Mouse (Mus musculus): ENCODE measurements around the gene Nmt1. TPM values are rescaled to one million over a fixed set of nuclear protein-coding genes. Genes with fewer than 3 reads are reported as not detected.
A peak's percentile ranks its signal among the peaks of the same experiment; 100 is the strongest.

Nmt1 gene
- total RNA-seq, 2 experiments from 2014 or later: 57.6 to 62.7 TPM

DNA sequence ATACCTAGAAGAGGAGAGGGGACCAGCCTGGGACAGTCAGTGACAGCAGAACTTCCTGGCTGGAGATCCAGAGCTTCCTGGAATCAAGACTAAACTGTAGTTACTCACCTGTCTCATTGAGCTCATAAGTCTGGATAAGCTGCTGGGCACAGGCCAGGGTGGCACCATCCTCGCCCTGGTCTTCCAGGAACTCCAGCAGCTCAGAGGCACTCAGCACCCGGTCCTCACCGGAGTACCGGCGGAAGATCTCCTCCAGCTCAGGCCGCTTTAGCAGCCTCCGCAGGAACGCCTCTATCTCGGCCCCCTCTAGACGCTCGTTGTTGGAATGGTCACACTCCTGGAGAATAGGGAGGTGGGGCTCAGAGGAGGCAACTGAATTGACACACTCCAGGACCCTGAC, 50.1 kb downstream of the Nmt1 start:
- no peak for DNase-seq

DNA sequence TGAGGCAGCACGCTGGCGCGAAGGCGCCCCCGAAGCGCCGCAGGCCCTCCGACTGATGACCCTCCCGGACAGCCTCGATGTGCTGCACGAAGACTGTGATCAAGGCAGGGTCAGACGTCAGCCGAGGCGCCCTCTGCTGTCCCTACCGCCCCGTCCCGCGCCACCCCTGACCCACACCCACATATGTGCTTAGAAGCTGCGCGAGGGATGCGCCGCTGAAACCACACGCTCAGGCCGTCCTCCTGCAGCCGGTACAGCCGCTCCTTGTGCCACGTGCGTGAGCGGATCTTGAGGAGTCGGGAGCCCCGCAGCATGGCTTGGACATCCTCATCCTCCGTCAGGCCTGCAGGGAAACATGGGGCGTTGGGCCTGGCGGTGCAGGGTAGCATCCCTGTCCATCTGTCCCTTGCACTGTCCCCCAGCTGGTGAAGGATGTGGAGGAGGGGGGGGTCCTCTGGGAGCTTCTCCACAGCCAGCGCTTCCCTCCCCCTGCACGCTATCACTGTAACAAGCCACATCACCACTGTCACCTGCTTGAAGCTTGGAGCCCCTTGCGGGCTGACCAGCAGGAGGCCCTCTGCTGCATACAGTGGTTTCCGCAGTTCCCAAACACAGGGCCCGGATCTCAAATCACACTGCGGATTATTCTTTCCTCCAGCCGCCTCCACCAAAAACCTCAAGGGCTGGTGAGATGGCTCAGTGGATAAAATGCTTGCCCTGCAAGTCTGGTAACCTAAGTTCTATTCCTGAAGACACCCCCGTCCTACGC, 52.5 kb downstream of the Nmt1 start:
- no peak for DNase-seq

DNA sequence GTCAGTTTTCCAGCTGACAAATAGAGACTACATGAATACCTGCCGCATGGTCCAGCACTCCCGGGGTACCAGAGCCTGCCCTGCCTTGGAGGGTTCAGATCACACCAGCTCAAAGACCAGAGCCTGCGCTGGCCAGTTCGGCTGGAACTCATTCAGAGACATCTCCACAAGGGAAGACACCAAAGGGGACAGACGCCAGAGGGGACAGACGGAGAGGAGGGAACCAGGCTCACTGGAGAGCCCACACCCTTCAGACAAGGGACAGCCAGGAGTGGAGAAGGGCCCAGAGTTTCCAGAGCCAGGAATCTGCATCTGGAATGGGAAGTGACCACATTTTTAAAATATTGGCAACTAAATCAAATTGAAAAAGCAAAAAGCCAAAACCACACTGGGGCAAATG, 53.6 kb downstream of the Nmt1 start:
- no peak for DNase-seq

DNA sequence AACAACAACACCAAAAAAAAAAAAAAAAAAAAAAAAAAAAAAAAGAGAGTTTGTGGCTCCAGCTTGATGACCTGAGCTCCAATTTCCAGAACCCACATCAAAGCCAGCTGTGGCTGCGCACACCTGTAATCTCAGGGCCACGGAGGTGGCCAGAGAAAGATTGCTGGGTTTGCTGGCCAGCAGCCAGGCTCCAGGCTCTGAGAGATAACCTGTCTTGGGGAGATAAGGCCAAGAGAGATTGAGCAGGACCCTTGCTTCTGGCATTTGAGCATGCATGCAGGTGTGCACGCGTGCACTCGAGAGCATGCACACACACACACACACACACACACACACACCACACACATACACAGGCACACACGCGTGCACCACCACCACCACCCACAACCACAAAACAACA, 65.3 kb downstream of the Nmt1 start:
- DNase-seq: no peak

DNA sequence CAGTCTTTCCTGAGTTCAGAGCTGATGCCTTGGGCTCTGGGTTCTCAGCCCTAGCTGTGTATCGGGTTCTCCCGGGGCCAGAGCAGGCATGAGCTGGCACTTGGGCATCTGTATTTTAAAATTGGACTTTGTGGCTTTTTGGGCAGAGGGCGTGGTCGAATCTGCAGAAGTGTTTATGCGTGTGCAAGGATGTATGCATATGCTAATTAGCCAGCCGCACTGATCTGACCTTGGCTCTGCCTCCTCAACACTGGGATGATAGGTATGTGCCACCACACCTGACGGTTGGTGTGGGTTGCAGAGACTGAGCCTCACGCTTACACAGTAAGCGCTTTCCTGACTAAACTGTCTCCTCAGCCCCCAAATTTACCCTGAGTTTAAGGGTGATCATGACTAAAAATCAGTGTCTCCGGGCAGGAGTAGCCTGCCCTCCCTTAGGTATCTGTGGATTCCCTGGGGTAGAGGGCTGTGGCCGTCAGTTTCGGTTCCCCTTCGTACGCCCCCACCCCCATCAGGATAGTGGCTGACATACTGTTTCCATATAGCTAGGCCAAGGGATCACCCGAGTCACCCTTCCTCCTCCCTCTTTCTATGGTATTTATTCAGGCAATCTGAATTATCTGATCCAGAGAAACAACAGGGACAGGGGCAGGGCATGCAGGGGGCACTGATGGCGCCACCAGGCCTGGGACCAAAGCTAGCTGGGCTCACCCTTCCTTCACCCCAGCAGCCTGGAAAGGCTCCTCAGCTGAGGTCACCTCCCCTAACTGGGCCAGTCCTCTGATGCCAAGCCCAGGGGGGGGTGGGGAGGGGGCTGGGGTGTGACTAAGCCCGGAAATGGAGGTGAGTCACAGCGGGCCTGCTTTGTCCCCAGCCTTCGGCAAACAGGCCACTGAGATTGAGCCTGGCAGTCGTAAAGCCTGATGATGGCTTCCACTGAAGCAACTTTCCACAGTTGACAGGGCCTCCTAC, 66.2 kb downstream of the Nmt1 start:
- DNase-seq: peak; percentile 72

DNA sequence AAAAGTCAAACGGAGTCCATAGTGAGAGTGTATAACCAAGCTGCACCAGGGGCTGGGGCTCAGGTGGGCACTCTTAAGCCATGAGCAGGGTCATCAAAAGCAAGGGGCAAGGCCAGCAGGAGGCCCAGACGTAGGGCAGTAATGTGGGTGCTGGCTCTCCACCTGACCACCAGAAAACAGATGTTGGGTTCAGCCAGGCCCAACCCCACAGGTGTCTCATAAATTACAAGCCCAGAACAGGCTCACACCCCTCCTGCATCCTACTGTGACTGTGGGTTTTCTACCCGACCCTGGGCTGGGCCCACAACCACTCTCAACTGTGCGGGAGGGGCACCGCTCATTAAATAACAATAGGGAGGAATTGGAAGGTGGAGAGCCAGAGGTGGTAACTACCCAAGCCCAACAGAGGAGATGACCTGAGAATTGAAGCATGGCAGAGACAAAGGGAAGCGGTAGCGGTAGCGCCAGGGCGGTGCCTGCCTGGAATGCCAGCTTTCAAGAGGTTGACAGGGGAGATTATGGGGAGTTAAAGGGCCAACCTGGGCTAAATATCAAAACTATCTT, 67.2 kb downstream of the Nmt1 start:
- no peak for DNase-seq

DNA sequence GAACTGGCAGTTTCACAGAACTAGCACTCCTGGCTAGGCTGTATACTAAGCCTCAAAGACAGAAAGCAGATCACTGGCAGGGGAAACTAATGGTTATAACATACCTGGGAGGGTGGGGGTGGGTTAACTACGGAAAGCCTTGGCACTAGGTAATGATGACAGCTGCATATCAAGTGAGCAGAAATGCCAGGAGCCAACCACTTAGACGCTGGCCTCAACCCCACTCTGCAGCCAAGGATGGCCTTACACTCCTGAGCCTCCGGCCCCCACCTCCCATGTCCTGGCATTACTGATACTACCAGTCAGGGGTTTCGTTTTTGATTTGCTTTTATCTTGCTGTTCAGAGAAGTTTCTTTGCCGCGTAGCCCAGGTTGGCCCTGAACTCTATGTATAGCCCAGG, 67.8 kb downstream of the Nmt1 start:
- DNase-seq: no peak

DNA sequence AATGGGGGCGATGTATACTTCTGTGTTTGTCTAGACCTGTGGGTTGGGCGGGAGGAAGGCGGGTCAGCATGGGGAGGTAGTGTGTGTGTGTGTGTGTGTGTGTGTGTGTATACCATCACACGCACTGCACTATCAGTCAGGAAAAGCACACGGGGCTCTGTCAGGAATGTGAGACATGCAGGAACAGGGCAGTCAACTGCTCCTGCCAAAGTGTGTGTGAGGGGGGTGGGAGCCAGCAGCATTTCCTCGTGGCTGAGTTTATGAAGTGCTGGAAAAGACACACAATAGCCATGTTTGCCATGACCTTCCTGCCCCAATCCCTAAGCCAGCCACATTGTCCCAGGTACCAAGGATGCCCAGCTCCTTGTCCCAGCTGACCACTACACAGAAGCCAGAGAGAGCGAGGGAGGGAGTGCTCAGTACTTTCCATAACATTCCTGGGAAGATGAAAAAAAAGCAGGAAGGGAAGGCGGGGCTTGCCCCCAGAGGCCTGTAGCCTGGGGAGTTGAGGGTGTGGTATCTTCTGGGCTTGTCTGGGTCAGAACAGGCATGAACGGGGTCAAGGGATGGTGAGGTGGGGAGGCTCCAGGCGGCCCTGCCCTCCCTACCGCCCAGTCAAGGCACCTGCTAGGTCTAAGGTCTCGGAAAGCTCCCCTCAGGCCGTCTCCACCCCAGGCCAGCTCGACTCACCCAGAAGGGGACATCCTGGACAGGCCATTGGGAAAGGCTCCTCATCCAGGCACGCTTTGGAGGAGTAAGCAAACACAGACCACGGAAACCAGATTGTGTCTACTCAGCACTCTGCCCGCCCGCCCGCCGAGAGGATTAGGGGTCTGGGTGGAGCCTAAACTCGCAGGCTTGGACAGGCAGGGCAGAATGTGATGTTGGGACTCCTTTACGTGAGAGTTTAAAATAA, 69.2 kb downstream of the Nmt1 start:
- peak; percentile 69 for DNase-seq

DNA sequence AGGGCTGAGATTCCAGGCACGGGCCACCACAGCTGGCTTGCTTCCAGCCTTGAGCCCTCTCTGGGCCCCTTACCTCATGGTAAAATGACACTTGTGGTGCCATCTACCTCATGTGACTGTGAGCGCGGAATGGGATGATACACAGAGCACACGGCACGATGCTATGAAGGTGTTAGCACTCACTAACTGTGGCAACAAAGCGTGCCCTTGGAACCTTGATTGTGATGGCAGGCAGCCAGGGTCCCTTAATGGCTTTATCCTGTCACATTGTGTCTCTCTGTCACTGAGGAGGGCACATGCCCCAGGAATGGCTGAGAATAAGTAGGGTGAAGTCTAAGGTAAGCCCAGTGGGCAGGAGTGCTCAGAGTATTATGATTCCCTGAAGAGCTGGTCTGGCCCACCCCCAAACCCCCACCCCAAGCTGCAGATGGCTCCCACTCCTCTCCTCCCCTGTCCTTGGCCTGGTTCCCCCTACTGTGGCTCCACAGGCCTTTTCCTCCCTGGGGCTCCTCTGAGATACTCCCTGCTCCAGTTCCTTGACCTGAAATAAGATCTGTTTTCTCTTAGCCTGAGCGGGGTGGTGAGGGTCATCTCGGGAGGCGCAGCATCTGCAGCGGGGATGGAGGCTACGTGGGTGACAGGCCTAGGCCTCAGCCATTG, 70.7 kb downstream of the Nmt1 start:
- peak; percentile 79 for DNase-seq

DNA sequence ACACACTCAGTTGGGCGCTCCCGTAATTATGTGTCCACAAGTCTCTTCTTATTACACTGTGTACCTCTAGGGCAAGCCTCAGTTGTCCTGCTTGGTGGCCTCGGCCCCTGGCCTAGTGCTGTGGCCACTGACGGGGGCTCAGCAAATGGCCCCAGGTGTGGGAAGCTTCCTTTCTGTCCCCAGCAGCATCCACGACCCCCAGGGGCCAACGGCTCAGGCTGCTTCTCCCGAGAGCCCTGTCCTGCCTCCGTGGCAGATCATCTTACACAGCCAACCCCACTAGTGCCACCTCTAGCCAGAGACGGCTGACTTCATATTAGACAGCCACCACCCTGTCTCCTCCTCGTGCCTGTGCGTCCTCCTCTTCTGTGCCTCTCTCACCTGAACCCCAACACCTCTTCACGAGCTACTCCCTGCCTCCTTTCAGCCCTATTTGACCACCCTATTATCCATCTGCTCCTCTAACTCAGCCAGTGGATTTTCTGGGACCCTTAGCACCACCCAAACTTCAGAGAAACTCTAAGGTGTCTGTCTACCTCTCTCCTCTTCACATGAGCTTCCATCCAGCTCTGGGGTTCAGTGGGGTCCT, 71.5 kb downstream of the Nmt1 start:
- no peak for DNase-seq

DNA sequence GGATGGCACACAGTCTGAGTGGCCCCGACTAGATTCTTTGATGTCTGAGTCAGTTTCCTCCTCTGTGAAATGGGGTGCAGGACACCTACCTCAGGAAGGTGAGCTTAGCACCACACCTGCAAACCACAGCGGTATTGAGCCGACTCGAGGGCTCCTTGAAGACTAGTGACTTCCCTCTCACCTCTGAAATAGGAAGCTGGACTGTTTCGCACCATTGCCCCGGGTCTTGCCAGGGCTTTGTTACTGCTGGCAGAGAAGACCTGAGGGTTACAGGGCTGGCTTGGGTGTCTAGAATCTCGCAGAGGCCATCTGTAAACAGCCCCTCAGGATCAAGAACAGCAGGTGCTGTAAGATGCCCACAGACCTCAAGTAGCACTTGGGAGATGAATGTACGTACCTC, 72.4 kb downstream of the Nmt1 start:
- DNase-seq: no peak

DNA sequence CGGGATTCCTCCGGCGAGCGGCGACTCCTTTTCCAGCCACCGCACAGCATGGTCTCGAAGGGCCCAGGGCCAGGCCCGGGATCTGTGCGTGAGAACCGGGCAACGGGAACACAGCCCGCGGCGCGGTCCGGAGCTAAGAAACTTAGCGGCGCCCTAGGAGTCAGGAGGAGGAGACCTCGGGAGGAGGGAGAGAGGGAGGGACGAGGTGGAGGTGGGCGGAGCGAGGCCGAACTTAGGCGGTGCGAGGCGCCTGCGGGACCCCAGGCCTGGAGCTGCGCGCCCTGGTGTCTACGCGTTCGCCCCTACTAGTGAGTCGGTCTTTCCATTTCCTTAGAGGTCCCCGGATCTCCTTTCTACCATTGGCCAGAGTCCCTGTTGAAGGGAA, 73.5 kb downstream of the Nmt1 start, which contains the start of the genes Plcd3 and Acbd4:
Plcd3 (minus strand) TSS at position 178 of the 385 bp plus-strand sequence.
Acbd4 (plus strand) TSS at position 202 of the 385 bp plus-strand sequence.
- peak; percentile 86 for DNase-seq

DNA sequence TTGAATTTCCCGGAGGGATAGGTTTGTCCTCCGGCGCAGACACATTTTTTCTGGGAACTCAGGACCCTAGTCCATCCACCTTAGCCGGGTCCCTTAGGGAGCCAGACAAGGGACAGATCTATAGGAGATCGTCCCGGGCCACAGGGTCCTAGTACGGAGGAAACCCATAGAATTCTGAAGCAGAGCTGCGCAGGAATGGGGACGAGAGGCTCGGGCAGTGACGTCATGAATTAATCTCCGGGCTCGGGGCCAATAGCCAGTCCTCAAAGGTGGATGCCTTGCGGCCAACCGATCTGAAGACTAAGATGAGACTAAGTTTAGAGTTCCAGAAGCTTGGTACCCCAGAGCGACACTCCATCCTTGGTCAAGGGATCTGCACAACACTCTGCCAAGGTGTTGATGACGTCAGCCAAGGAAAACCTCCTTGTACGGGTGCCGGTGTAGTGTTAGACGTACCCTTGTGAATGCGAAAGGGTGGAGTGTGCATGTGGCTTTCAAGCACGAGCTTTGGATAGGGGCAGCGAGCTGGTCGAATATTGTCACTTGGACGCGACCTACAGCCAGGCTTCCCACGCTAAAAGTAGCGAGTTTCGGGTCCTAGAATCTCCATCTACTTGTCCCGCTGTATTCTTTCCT, 74.0 kb downstream of the Nmt1 start:
- DNase-seq: peak; percentile 83

DNA sequence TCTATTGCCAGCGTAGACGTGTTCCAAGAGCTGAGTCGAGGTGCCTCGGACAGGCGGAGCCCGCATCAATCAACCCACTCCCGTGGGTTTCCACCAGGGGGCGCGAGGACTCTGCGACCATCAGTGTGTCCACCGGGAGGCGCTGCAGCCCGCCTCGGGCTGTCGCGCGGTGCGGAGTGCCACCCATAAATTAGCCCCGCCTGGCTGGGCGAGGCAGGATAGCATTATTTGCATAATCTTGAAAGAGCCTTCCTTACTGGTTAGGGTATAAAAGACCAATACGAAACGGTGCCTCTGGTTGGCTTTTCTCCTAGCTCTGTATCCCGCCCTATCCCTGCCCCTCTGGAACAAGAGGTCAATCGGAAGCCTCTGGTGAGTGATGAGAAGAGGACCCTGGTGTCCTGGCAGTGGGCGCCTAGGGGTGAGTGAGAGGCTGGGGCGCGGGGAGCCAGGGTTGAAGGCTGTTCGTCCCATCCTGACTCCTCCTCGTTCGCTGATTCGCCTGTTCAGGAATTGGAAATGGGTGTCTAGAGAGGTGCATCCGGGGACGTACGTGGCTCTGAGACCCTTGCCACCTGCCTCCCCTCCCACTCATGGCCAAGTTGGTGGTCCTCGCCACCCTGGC, 74.8 kb downstream of the Nmt1 start:
- peak; percentile 99 for DNase-seq

DNA sequence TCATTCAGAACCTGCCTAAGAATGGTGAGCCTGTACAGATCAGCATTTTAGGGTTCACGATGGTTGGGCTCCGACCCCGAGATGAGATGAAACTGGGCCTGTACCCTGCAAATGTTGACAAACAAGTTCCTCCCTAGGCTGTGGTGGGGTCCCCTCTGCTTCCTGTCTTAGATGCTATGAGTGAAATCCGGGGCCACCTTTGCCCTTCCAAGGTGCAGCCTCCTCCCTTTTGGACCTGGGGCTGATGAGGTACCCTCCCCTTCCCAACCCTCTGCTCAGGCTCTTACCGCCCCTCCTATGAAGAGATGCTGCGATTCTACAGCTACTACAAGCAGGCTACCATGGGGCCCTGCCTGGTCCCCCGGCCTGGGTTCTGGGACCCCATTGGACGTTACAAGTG, 75.6 kb downstream of the Nmt1 start:
- DNase-seq: no peak

DNA sequence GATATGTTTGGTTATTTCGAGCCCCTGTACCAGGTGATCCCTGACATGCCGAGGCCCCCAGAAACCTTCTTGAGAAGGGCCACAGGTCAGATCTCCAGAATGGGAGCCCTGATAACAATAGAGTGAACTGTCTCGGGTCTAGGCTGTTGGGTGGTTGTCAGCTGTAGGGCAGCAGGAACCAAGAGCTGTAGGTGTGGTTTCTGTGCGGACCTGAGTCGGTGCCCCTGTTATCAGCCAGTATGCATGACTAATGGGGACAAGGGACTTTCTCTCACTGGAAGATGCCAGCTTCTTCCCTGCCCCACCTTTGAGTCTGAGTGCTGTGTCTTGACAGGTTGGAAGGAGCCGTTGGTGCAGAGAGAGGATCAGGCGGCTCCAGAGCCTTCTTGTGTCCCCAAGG, 76.5 kb downstream of the Nmt1 start:
- no peak for DNase-seq

DNA sequence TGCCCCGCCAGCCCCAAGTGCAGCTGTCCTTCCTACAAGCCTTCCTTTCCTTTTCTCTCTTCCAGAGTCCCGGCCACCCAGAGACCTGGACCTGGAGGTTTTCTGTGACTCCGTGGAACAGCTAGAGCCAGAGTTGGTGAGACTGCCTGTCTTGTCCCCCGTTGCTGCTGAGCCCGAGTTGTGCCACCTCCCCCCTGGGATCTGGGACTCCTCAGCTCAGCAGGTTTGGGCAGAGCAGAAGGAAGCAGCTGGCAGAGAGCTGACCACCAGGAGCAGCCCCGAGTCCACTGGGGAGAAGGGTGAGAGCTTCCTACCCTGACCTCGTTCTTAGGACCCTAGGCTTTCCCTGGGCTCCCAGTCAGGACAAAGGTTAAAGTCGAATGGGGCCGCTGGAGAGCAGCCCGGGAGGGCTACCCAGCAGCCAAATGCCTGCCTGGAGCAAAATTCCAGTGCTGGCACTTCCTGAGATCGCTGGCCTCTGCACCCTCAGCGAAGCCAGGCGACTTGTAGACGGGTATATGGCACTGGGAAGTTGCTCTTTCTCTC, 77.3 kb downstream of the Nmt1 start:
- DNase-seq: no peak

DNA sequence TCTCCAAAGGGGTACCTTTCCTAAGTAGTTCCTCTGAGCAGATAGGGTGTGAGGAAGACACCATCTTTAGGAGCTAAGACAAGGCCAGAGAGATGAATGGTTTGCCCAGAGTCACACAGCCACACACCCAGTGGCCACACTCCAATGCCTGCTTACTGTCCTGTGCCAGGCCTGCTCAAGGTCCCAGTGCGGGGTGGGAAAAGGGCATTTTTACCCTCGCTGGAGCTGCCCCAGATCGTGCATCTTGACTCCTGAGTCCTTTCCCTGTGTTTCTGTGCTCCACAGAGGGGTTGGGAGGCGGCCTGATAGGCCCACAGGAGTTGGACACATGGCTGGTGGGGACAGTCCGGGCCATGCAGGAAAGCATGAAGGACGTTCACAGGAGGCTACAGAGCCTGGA, 77.8 kb downstream of the Nmt1 start:
- no peak for DNase-seq

DNA sequence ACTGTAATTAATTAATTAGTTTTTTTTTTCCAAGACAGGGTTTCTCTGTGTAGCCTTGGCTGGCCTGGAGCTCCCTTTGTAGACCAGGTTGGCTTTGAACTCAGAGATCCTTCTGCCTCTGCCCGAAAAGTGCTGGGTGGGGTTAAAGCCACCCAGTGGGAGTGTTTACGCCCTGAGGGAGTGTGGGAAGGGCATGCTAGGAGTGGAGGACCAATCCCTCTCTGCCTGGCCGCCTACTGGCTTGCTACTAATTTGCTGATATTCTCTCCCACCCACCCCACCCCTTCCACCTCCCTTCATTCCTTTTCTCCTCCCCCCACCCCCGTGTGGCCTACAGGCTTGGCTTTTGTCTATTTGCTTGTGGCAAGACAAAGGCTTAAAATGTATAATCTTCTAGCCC, 78.4 kb downstream of the Nmt1 start:
- no peak for DNase-seq

DNA sequence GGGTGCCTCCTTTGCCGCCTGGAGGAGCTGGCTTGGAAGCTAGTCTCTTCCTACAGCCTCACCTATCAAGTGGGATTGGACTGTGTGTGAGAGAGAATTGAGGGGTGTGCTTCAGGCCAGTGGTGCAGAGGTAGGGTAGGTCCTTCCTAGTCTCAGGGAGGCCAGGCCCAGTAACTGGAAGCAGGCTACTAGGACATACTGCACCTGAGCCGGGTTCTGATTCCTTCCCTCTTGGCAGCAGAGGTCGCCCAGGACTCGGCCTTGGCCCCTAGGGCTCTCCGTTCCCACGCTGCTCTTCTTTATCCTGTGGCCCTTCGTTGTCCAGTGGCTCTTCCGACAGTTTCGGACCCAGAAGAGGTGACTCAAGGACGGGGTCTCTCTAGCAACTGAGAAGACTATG, 83.3 kb downstream of the Nmt1 start:
- no peak for DNase-seq
